25 mouse cellular contexts compared by ENCODE assay signal in genomic region chr4:72444177-72444770, GRCm38 (mm10).
DNase-seq lines count a peak whose midpoint lies in the region; ATAC-seq lines count a peak whose summit lies in the region.
"Had no signal": no experiment of that assay in that cellular context is flagged by ENCODE, and none has a peak within 500 bp of the region (broad histone marks: within the 10 kb centered on the region; RNA-seq: fewer than 3 reads in every experiment).

No protein-coding gene starts in this region.

- H3K4me2 ChIP-seq in midbrain, embryonic 12.5 days (replicated peaks) = no peak overlapping the region
- no peak overlapping the region for H3K4me2 ChIP-seq in forebrain, embryonic 16.5 days (ENCODE audit: low read length)
- H3K4me2 ChIP-seq: embryonic facial prominence, embryonic 15.5 days; heart, embryonic 11.5 days; limb, embryonic 15.5 days; lung, embryonic 15.5 days; neural tube, embryonic 12.5 days; stomach, embryonic 15.5 days had no signal

- peak; percentile 73; the same call in 1 of the 2 replicates for ATAC-seq in midbrain, embryonic 12.5 days (ENCODE audit: low FRiP score, low read depth)
- peak; percentile 47; the same call in 1 of the 2 replicates for ATAC-seq in forebrain, embryonic 16.5 days
- no peak for ATAC-seq in CD4-positive, CD25-positive, alpha-beta regulatory T cell, adult 4 months

- H3K27me3 ChIP-seq in midbrain, embryonic 12.5 days = no peaks in the 10 kb centered on the region
- no peaks in the 10 kb centered on the region for H3K27me3 ChIP-seq in midbrain, embryonic 10.5 days (ENCODE audit: low read depth, poor library complexity, severe bottlenecking)
- H3K27me3 ChIP-seq in forebrain, embryonic 16.5 days (replicated peaks; ENCODE audit: control insufficient read depth, insufficient read depth, low read length) = no peaks in the 10 kb centered on the region
- H3K27me3 ChIP-seq: embryonic facial prominence, embryonic 15.5 days; limb, embryonic 15.5 days; lung, embryonic 15.5 days; megakaryocyte, embryonic 14.5 days; neural tube, embryonic 12.5 days; stomach, embryonic 15.5 days had no signal

- no peaks in the 10 kb centered on the region for H3K4me1 ChIP-seq in midbrain, embryonic 12.5 days
- no peaks in the 10 kb centered on the region; the same call in 1 of the 2 replicates for H3K4me1 ChIP-seq in midbrain, embryonic 10.5 days
- H3K4me1 ChIP-seq in forebrain, embryonic 16.5 days (replicated peaks; ENCODE audit: control insufficient read depth, insufficient read depth, low read length) = no peaks in the 10 kb centered on the region
- H3K4me1 ChIP-seq: embryonic facial prominence, embryonic 15.5 days; limb, embryonic 15.5 days; lung, embryonic 15.5 days; megakaryocyte, embryonic 14.5 days; neural tube, embryonic 12.5 days; stomach, embryonic 15.5 days had no signal

- no peak overlapping the region for H3K27ac ChIP-seq in midbrain, embryonic 12.5 days (replicated peaks)
- no peak overlapping the region for H3K27ac ChIP-seq in midbrain, embryonic 10.5 days (replicated peaks)
- H3K27ac ChIP-seq in forebrain, embryonic 16.5 days (ENCODE audit: low read length) = no peak overlapping the region
- H3K27ac ChIP-seq: embryonic facial prominence, embryonic 15.5 days; limb, embryonic 15.5 days; liver, embryonic 14.5 days; lung, embryonic 15.5 days; neural tube, embryonic 12.5 days; stomach, embryonic 15.5 days had no signal

- no peaks in the 10 kb centered on the region for H3K36me3 ChIP-seq in midbrain, embryonic 12.5 days
- no peaks in the 10 kb centered on the region for H3K36me3 ChIP-seq in midbrain, embryonic 10.5 days
- H3K36me3 ChIP-seq in forebrain, embryonic 16.5 days (ENCODE audit: control insufficient read depth, insufficient read depth) = no peaks in the 10 kb centered on the region
- H3K36me3 ChIP-seq: embryonic facial prominence, embryonic 15.5 days; limb, embryonic 15.5 days; lung, embryonic 15.5 days; neural tube, embryonic 12.5 days; stomach, embryonic 15.5 days had no signal

- no peak overlapping the region for H3K4me3 ChIP-seq in midbrain, embryonic 12.5 days
- H3K4me3 ChIP-seq in midbrain, embryonic 10.5 days = no peak overlapping the region
- H3K4me3 ChIP-seq in forebrain, embryonic 16.5 days (replicated peaks; ENCODE audit: low read length) = no peak overlapping the region
- H3K4me3 ChIP-seq: embryonic facial prominence, embryonic 15.5 days; limb, embryonic 15.5 days; lung, embryonic 15.5 days; megakaryocyte, embryonic 14.5 days; neural tube, embryonic 12.5 days; stomach, embryonic 15.5 days had no signal

- peak; percentile 2 for DNase-seq in embryo, embryonic 11 days
- no peak for DNase-seq in embryo, embryonic 10 days (ENCODE audit: low spot score)
- DNase-seq in midbrain, embryonic 10.5 days (ENCODE audit: low spot score) = no peak
- DNase-seq in R1 (ENCODE audit: low read depth, low spot score) = peak; percentile 2
- DNase-seq in frontal cortex, postnatal 10 days (ENCODE audit: low spot score in 2 of 2) = no peak
- DNase-seq: adrenal gland, postnatal 36 days; cerebellum, adult 2 months; cerebellum, postnatal 36 days; gastrocnemius, postnatal 14 days; heart, adult 11 months; kidney, adult 18-20 months; kidney, postnatal 4 days; lung, postnatal 36 days; thymus, adult 2 months had no signal

- no peak overlapping the region for H3K9ac ChIP-seq in midbrain, embryonic 12.5 days (replicated peaks)
- no peak overlapping the region for H3K9ac ChIP-seq in forebrain, embryonic 16.5 days (replicated peaks; ENCODE audit: low read depth, low read length)
- H3K9ac ChIP-seq: embryonic facial prominence, embryonic 15.5 days; limb, embryonic 15.5 days; liver, embryonic 14.5 days; lung, embryonic 15.5 days; neural tube, embryonic 12.5 days; stomach, embryonic 15.5 days had no signal

- no peaks in the 10 kb centered on the region for H3K9me3 ChIP-seq in midbrain, embryonic 12.5 days
- no peaks in the 10 kb centered on the region for H3K9me3 ChIP-seq in midbrain, embryonic 10.5 days (replicated peaks)
- H3K9me3 ChIP-seq in forebrain, embryonic 16.5 days (ENCODE audit: control insufficient read depth, low read length) = no peaks in the 10 kb centered on the region
- H3K9me3 ChIP-seq: embryonic facial prominence, embryonic 15.5 days; limb, embryonic 15.5 days; lung, embryonic 15.5 days; megakaryocyte, embryonic 14.5 days; neural tube, embryonic 12.5 days; stomach, embryonic 15.5 days had no signal

Comparison
In these comparisons a context has a peak if more than half of its experiments do, and no peak if none do; other contexts are left out.
1. DNase-seq: peak in embryo, embryonic 11 days (single experiment) and R1 (single experiment); none in embryo, embryonic 10 days (single experiment), midbrain, embryonic 10.5 days (single experiment) and frontal cortex, postnatal 10 days (0 of 2).